Mouse (Mus musculus): ENCODE measurements around the gene Pcolce. TPM values are rescaled to one million over a fixed set of nuclear protein-coding genes. Genes with fewer than 3 reads are reported as not detected.
A peak's percentile ranks its signal among the peaks of the same experiment; 100 is the strongest.

Gene Pcolce
- polyA plus RNA-seq, 1 experiment from 2014 or later, result 49.2 TPM

- ATAC-seq (replicated peaks; ENCODE audit: low FRiP score), result no peak
- WGBS, result 32% methylated on average over 30 of the region's 30 CpGs
- Histone ChIP-seq H3K4me2 (peak overlapping the region; percentile 58), H3K36me3 (ENCODE audit: control insufficient read depth, insufficient read depth, low read length) (peaks cover 4% of the 10 kb centered on the region), H3K27me3 (replicated peaks; ENCODE audit: control insufficient read depth, insufficient read depth, low read length) (no peaks in the 10 kb centered on the region), H3K9ac (ENCODE audit: low read depth, low read length) (no peak overlapping the region), H3K4me1 (replicated peaks; ENCODE audit: control insufficient read depth, insufficient read depth, low read length) (peaks cover 14% of the 10 kb centered on the region), H3K4me3 (ENCODE audit: low read depth, low read length) (peak overlapping the region; percentile 7; the same call in 1 of the 2 replicates), H3K27ac (ENCODE audit: low read depth, low read length) (peak overlapping the region; percentile 3; the same call in 1 of the 2 replicates), H3K9me3 (ENCODE audit: control insufficient read depth, low read length) (no peaks in the 10 kb centered on the region)
- DNase-seq (ENCODE audit: low spot score), result no peak
Measured at GRCm38 (mm10) chr5:137596601-137597261, 16.9 kb downstream of the Pcolce start.

- H3K36me3 ChIP-seq (ENCODE audit: control insufficient read depth, insufficient read depth, low read length), result peaks cover 4% of the 10 kb centered on the region
- no peak for ATAC-seq (replicated peaks; ENCODE audit: low FRiP score)
Measured at GRCm38 (mm10) chr5:137595921-137596320, 17.7 kb downstream of the Pcolce start.

GRCm38 (mm10) chr5:137590507-137590906, 23.1 kb downstream of the Pcolce start:
- 75% methylated on average over 5 of the region's 5 CpGs for WGBS
- Histone ChIP-seq H3K4me1 (replicated peaks; ENCODE audit: control insufficient read depth, insufficient read depth, low read length) (no peaks in the 10 kb centered on the region), H3K4me2 (no peak overlapping the region), H3K27me3 (replicated peaks; ENCODE audit: control insufficient read depth, insufficient read depth, low read length) (no peaks in the 10 kb centered on the region), H3K9ac (ENCODE audit: low read depth, low read length) (no peak overlapping the region), H3K36me3 (ENCODE audit: control insufficient read depth, insufficient read depth, low read length) (no peaks in the 10 kb centered on the region; the same call in 1 of the 2 replicates), H3K9me3 (ENCODE audit: control insufficient read depth, low read length) (no peaks in the 10 kb centered on the region), H3K4me3 (ENCODE audit: low read depth, low read length) (no peak overlapping the region), H3K27ac (ENCODE audit: low read depth, low read length) (no peak overlapping the region)
- ATAC-seq (replicated peaks; ENCODE audit: low FRiP score) (no peak), DNase-seq (ENCODE audit: low spot score) (no peak)

More at GRCm38 (mm10) chr5:137595921-137596320, 17.7 kb downstream of the Pcolce start:
- no peak for DNase-seq (ENCODE audit: low spot score)
- Histone ChIP-seq H3K9me3 (ENCODE audit: control insufficient read depth, low read length) (no peaks in the 10 kb centered on the region), H3K9ac (ENCODE audit: low read depth, low read length) (no peak overlapping the region), H3K4me1 (replicated peaks; ENCODE audit: control insufficient read depth, insufficient read depth, low read length) (peaks cover 14% of the 10 kb centered on the region), H3K4me2 (no peak overlapping the region), H3K4me3 (ENCODE audit: low read depth, low read length) (no peak overlapping the region), H3K27ac (ENCODE audit: low read depth, low read length) (no peak overlapping the region), H3K27me3 (replicated peaks; ENCODE audit: control insufficient read depth, insufficient read depth, low read length) (no peaks in the 10 kb centered on the region)
- WGBS, result 80% methylated on average over 7 of the region's 7 CpGs

- Histone ChIP-seq H3K27ac (ENCODE audit: low read depth, low read length) (no peak overlapping the region), H3K36me3 (ENCODE audit: control insufficient read depth, insufficient read depth, low read length) (no peaks in the 10 kb centered on the region; the same call in 1 of the 2 replicates), H3K9me3 (ENCODE audit: control insufficient read depth, low read length) (no peaks in the 10 kb centered on the region), H3K4me3 (ENCODE audit: low read depth, low read length) (no peak overlapping the region), H3K27me3 (replicated peaks; ENCODE audit: control insufficient read depth, insufficient read depth, low read length) (peaks cover 15% of the 10 kb centered on the region), H3K4me1 (replicated peaks; ENCODE audit: control insufficient read depth, insufficient read depth, low read length) (peaks cover 6% of the 10 kb centered on the region), H3K9ac (ENCODE audit: low read depth, low read length) (no peak overlapping the region), H3K4me2 (no peak overlapping the region)
- DNase-seq (ENCODE audit: low spot score) (no peak), ATAC-seq (replicated peaks; ENCODE audit: low FRiP score) (no peak)
- WGBS, result 29% methylated on average over 8 of the region's 8 CpGs
Measured at GRCm38 (mm10) chr5:137584976-137585375, 28.6 kb downstream of the Pcolce start.

- peaks cover 15% of the 10 kb centered on the region for H3K27me3 ChIP-seq (replicated peaks; ENCODE audit: control insufficient read depth, insufficient read depth, low read length)
- peak overlapping the region; percentile 54 for H3K4me2 ChIP-seq
- no peak for ATAC-seq (replicated peaks; ENCODE audit: low FRiP score)
- no peaks in the 10 kb centered on the region for H3K9me3 ChIP-seq (ENCODE audit: control insufficient read depth, low read length)
- no peak overlapping the region for H3K27ac ChIP-seq (ENCODE audit: low read depth, low read length)
- DNase-seq (ENCODE audit: low spot score), result no peak
- no peaks in the 10 kb centered on the region; the same call in 1 of the 2 replicates for H3K36me3 ChIP-seq (ENCODE audit: control insufficient read depth, insufficient read depth, low read length)
- peaks cover 6% of the 10 kb centered on the region for H3K4me1 ChIP-seq (replicated peaks; ENCODE audit: control insufficient read depth, insufficient read depth, low read length)
- 21% methylated on average over 27 of the region's 27 CpGs for WGBS
- no peak overlapping the region for H3K9ac ChIP-seq (ENCODE audit: low read depth, low read length)
- H3K4me3 ChIP-seq (ENCODE audit: low read depth, low read length), result peak overlapping the region; percentile 33
Measured at GRCm38 (mm10) chr5:137583670-137584169, 29.9 kb downstream of the Pcolce start.

GRCm38 (mm10) chr5:137582702-137583101, 30.9 kb downstream of the Pcolce start:
- Histone ChIP-seq H3K36me3 (ENCODE audit: control insufficient read depth, insufficient read depth, low read length) (peaks cover 3% of the 10 kb centered on the region; the same call in 1 of the 2 replicates), H3K4me3 (ENCODE audit: low read depth, low read length) (no peak overlapping the region), H3K4me1 (replicated peaks; ENCODE audit: control insufficient read depth, insufficient read depth, low read length) (peaks cover 6% of the 10 kb centered on the region), H3K27ac (ENCODE audit: low read depth, low read length) (no peak overlapping the region), H3K4me2 (no peak overlapping the region), H3K9me3 (ENCODE audit: control insufficient read depth, low read length) (no peaks in the 10 kb centered on the region), H3K27me3 (replicated peaks; ENCODE audit: control insufficient read depth, insufficient read depth, low read length) (peaks cover 15% of the 10 kb centered on the region), H3K9ac (ENCODE audit: low read depth, low read length) (no peak overlapping the region)
- WGBS, result 46% methylated on average over 8 of the region's 8 CpGs
- DNase-seq (ENCODE audit: low spot score), result no peak
- ATAC-seq (replicated peaks; ENCODE audit: low FRiP score), result no peak

- H3K4me3 ChIP-seq (ENCODE audit: low read depth, low read length), result no peak overlapping the region
- H3K9ac ChIP-seq (ENCODE audit: low read depth, low read length), result no peak overlapping the region
- ATAC-seq (replicated peaks; ENCODE audit: low FRiP score) (no peak), DNase-seq (ENCODE audit: low spot score) (no peak)
- H3K27me3 ChIP-seq (replicated peaks; ENCODE audit: control insufficient read depth, insufficient read depth, low read length), result peaks cover 15% of the 10 kb centered on the region
- H3K9me3 ChIP-seq (ENCODE audit: control insufficient read depth, low read length), result no peaks in the 10 kb centered on the region
- H3K4me2 ChIP-seq, result no peak overlapping the region
- H3K27ac ChIP-seq (ENCODE audit: low read depth, low read length), result no peak overlapping the region
- peaks cover 6% of the 10 kb centered on the region for H3K4me1 ChIP-seq (replicated peaks; ENCODE audit: control insufficient read depth, insufficient read depth, low read length)
- 57% methylated on average over 6 of the region's 6 CpGs for WGBS
- H3K36me3 ChIP-seq (ENCODE audit: control insufficient read depth, insufficient read depth, low read length), result peaks cover 4% of the 10 kb centered on the region; the same call in 1 of the 2 replicates
Measured at GRCm38 (mm10) chr5:137580246-137580645, 33.3 kb downstream of the Pcolce start.

- ATAC-seq (replicated peaks; ENCODE audit: low FRiP score), result no peak
- Histone ChIP-seq H3K9me3 (ENCODE audit: control insufficient read depth, low read length) (no peaks in the 10 kb centered on the region), H3K27ac (ENCODE audit: low read depth, low read length) (no peak overlapping the region), H3K4me1 (replicated peaks; ENCODE audit: control insufficient read depth, insufficient read depth, low read length) (peaks cover 23% of the 10 kb centered on the region), H3K27me3 (replicated peaks; ENCODE audit: control insufficient read depth, insufficient read depth, low read length) (no peaks in the 10 kb centered on the region), H3K4me2 (peak overlapping the region; percentile 55), H3K4me3 (ENCODE audit: low read depth, low read length) (peak overlapping the region; percentile 14; the same call in 1 of the 2 replicates), H3K36me3 (ENCODE audit: control insufficient read depth, insufficient read depth, low read length) (peaks cover 7% of the 10 kb centered on the region; the same call in 1 of the 2 replicates), H3K9ac (ENCODE audit: low read depth, low read length) (no peak overlapping the region)
- no peak for DNase-seq (ENCODE audit: low spot score)
- 20% methylated on average over 27 of the region's 27 CpGs for WGBS
Measured at GRCm38 (mm10) chr5:137574470-137574901, 39.1 kb downstream of the Pcolce start.

All from liver, embryonic 11.5 days (tissue).